Mouse (Mus musculus) MEL-GATA-1-ER (cell line): Measurements from ENCODE around the gene Gm4491.

ENCODE experiments used
- DNase-seq: peaks from one replicate; pipeline ENCODE4 v3.0.0-alpha.2; 2012; ENCODE audit warnings: low read depth; ENCODE audit errors: extremely low read depth

Gm4491 gene

GRCm38 (mm10) chr14:57115823-57116544, at the start of gene Gm4491:
TSS of gene Gm4491 (minus strand) at chr14:57115883.
- DNase-seq = no peak

- no peak for DNase-seq
Measured at GRCm38 (mm10) chr14:57161833-57162232, 46.1 kb upstream of the Gm4491 start.

GRCm38 (mm10) chr14:57161201-57161600, 45.5 kb upstream of the Gm4491 start:
- DNase-seq = no peak

- DNase-seq = no peak
Measured at GRCm38 (mm10) chr14:57154916-57155315, 39.2 kb upstream of the Gm4491 start.

GRCm38 (mm10) chr14:57145741-57146140, 30.1 kb upstream of the Gm4491 start:
- DNase-seq = no peak

GRCm38 (mm10) chr14:57135265-57135664, 19.6 kb upstream of the Gm4491 start:
- DNase-seq = no peak

GRCm38 (mm10) chr14:57133161-57133661, 17.5 kb upstream of the Gm4491 start, which contains the start of gene Gjb6:
TSS of gene Gjb6 (minus strand) at chr14:57133611.
- DNase-seq = no peak

- no peak for DNase-seq
Measured at GRCm38 (mm10) chr14:57127383-57127782, 11.7 kb upstream of the Gm4491 start.

- no peak for DNase-seq
Measured at GRCm38 (mm10) chr14:57122295-57122694, 6.6 kb upstream of the Gm4491 start.

GRCm38 (mm10) chr14:57109194-57109593, 6.5 kb downstream of the Gm4491 start:
- peak; percentile 4 for DNase-seq

- no peak for DNase-seq
Measured at GRCm38 (mm10) chr14:57107916-57108315, 7.8 kb downstream of the Gm4491 start.

GRCm38 (mm10) chr14:57107091-57107490, 8.6 kb downstream of the Gm4491 start:
- no peak for DNase-seq

- no peak for DNase-seq
Measured at GRCm38 (mm10) chr14:57105721-57106120, 10.0 kb downstream of the Gm4491 start.

GRCm38 (mm10) chr14:57105111-57105510, 10.6 kb downstream of the Gm4491 start:
- DNase-seq = no peak

- DNase-seq = no peak
Measured at GRCm38 (mm10) chr14:57104106-57105023, 11.3 kb downstream of the Gm4491 start, which contains the start of gene Gjb2. TSS of gene Gjb2 (minus strand) at chr14:57104702.

- no peak for DNase-seq
Measured at GRCm38 (mm10) chr14:57103711-57104105, 12.0 kb downstream of the Gm4491 start.

- no peak for DNase-seq
Measured at GRCm38 (mm10) chr14:57103121-57103520, 12.6 kb downstream of the Gm4491 start.

- DNase-seq = no peak
Measured at GRCm38 (mm10) chr14:57101623-57102022, 14.1 kb downstream of the Gm4491 start.

GRCm38 (mm10) chr14:57095855-57096254, 19.8 kb downstream of the Gm4491 start:
- DNase-seq = peak; percentile 4

- peak; percentile 41 for DNase-seq
Measured at GRCm38 (mm10) chr14:57093029-57093428, 22.7 kb downstream of the Gm4491 start.

GRCm38 (mm10) chr14:57090001-57090400, 25.7 kb downstream of the Gm4491 start:
- no peak for DNase-seq

- no peak for DNase-seq
Measured at GRCm38 (mm10) chr14:57089107-57089506, 26.6 kb downstream of the Gm4491 start.
